Mouse (Mus musculus) urinary bladder, postnatal 36 days (tissue): ENCODE measurements around the gene A630089N07Rik.
"Not testable (repeated sequence)": the region's sequence is repeated elsewhere in the genome, so short reads cannot be mapped to it uniquely, and the experiment has no call there.

Experiments
- DNase-seq, 2 experiments: peaks; one replicate each; pipeline ENCODE4 v3.0.0; 2022; ENCODE audit warnings: low spot score in 2 of 2, mixed read lengths in 1 of 2

A630089N07Rik gene

DNA sequence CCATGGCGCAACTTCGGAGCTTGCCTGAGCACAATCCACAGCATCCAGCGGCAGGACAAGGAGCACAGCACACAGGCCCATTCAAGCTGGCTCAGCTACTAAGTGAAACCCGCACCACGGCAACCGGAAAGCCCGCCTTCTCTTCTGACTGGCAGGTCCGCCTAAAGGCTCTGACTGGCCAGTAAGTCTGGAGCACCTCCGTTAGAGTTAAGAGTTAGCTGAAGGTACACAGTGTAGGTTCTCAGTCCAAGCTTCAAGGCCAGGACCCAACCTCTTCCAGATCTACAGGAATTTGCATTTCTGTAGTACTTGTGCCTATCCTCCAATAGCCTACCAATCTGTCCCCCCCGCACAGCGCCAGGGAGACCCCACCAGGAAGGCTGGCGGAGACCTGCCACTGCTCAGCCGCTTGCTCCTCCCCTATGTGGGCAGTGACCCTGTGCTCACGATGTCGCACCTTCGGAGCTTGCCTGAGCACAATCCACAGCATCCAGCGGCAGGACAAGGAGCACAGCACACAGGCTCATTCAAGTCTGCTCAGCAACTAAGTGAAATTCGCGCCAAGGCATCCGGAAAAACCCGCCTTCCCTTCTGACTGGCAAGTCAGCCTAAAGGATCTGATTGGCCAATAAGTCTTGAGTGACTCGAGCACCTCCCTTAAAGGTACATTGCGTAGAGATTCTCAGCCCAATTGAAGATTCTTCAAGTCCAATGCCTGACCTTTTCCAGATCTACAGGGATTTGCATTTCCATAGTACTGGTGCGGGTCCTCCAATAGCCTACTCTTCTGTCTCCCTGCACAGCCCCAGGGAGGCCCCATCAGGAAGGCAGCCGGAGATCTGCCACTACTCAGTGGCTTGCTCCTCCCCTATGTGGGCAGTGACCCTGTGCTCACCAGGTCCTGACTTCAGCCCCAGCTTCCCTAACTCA is at the start of gene A630089N07Rik:
TSS of gene A630089N07Rik (minus strand) at position 562 of the 930 bp plus-strand sequence.
- peak; percentile 79 to 83 for DNase-seq

DNA sequence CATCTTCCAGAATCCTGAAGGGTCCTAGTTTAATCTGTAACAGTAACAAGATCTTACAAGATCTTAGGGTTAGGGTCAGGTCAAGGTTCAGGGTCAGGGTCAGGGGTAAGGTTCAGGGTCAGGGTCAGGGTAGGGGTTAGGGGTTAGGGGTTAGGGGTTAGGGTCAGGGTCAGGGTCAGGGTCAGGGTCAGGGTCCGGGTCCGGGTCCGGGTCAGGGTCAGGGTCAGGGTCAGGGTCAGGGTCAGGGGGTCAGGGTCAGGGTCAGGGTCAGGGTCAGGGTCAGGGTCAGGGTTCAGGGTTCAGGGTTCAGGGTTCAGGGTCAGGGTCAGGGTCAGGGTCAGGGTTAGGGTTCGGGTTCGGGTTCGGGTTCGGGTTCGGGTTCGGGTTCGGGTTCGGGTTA is 24.9 kb upstream of the A630089N07Rik start:
- no peak for DNase-seq

DNA sequence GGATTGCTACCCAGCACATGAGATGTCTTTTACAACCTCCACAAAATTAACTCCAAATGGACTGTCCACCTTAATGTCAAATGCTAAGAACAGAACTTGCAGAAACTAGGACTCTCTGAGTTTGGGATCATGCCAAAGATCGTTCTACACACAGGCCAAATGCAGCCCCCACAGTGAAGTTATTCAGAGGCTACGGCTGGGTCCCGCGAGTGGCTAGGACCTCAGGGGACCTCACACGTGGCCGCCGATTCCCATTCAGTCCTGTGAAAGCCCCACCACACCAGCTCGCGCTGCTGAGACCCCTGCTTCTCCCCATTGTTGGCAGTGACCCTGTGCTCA is 731 bp downstream of the A630089N07Rik start:
- DNase-seq = not testable (repeated sequence)

DNA sequence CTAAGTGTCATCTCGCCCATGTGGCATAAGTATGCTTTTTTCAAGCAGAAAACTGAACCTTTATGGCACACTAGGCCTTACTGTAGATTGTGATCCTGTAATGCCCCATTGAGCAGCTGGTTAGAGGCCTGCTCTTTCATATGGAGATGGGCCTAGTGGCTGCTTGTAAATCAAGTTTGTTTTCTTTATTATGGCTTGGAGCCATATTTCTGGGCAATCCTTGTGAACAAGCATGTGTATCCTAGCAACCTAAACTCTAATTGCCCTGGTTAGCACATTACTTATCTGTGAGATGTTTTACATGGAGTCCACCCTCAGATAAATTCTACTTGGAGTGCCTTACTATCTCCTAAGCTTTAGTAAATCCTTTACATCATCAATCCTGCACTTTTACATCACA is 1.1 kb downstream of the A630089N07Rik start:
- DNase-seq = not testable (repeated sequence)

DNA sequence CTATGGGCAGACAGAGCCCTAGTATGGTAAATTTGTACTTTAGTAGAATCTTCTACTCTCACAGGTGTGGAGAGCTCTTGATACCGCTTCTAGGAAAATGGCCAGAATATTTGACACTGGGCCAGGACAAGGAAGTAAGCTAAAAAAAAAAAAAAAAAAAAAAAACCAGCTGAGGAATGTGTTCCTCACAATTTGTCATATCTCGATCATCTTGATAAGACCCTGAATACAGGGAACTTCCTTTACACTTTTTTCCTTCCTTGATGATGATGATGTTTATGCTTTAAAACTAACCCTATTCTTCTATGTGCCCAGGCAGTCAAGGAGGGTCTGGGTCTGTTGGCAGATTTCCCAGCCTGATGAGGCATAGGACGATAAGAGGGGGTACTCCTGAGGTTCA is 2.9 kb downstream of the A630089N07Rik start:
- not testable (repeated sequence) for DNase-seq

DNA sequence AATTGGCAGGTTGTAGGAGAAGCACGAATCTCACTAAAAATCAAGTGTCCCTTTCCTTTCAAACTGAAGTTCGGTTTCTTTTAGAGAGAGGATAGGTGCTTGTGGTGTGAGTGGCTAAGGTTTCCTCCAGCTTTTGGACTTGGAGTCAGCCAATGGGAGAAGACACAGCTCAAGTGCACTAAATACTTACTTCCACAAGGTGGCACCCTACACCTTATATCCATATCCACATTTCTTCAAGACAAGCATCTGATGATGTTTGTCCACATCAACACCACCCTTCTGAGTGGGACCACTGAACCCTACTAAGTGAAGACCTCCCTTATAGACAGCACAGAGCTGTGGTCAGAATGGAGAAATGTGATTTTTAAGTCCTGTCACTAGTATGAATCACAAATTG is 40.6 kb downstream of the A630089N07Rik start:
- DNase-seq = no peak

DNA sequence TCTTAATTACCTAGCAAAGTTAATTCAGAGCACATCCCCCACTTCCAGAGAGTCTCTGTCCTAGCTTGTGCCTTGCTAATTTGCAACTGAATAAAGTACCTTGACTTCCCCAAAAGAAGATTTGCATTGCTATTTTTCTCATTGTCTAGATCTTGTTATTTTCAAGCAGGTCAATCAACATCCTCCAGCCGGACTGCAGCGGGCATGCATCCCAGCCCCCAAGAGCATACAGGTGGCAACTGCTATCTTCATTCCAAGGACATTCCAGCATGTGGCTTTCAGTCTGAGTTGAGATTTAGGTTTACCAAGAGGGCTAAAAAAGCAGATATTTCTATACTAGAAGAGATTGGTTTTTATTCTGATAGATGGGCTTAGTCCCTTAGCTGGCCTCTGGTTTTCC is 47.3 kb downstream of the A630089N07Rik start:
- DNase-seq = not testable (repeated sequence)

DNA sequence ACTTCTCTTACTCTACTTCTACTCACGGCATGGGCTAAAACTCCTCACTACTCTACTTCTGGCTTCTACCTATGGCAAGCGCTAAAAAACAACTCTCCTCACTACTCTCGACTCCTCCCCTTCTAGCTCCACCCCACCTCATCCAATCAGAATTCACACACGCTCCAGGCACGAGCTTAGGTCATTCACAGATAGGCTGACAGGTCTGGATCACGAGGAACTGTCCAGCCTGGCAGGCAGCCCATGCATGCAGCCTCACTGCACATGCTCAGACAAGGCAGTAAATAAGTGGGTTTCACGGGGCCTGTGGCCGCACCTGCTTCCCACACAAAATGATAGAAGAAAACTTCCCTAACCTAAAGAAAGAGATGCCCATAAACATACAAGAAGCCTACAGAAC is 56.1 kb downstream of the A630089N07Rik start:
- not testable (repeated sequence) for DNase-seq

DNA sequence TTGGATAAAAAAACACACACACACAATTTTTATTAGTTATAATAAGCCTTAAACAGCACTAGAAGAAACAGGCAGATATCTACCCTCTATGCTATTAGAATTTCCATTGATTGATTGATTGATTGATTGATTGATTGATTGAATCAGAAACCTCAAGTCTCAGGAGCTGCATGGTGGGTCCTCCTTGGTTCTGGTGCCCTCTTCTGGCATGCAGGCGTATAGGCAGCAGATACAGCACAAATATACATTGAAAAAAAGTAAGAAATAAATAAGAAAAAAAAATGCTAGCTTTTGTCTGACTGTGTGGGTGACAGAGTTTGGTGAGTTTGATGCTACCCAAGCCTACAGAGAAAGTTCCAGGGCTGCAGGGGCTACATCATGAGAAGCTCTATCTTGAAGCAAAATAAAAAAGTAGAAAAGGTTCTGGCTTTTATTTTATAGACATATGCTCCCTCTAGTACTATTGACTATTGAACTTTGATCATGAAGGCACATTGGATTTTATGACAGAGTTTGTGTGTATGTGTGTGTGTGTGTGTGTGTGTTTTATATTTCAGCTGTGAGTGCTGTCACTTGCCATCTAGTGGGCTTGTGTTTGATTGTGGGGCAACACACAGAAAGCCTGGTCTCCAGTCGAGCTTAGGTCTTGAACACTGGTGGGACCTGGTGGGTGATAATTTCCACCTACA is 59.4 kb downstream of the A630089N07Rik start:
- no peak for DNase-seq

DNA sequence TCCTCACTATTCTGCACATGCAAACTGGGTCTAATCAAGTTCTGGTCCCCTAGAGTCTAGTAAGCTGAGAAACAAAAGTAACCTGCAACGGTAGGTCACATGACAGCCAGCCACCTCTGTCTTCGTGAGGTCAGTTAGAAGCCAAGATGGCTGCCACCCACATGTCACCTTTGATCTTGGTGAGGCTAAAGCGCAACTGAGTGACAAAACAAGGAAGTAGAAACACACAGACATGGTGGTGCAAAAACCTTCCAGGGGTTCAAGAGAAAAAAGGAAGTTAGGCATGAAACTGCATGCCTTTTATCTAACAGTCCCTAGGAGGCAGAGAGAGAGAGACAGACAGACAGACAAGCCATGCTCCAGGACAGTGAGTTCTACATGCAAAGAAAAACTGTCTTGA is 60.2 kb downstream of the A630089N07Rik start:
- DNase-seq = no peak

DNA sequence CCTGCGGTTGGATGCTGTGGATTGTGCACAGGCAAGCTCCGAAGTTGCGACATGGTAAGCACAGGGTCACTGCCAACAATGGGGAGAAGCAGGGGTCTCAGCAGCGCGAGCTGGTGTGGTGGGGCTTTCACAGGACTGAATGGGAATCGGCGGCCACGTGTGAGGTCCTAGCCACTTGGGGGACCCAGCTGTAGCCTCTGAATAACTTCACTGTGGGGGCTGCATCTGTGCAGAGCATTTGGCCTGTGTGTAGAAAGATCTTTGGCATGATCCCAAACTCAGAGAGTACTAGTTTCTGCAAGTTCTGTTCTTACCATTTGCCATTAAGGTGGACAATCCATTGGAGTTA is 84.9 kb downstream of the A630089N07Rik start:
- not testable (repeated sequence) for DNase-seq

DNA sequence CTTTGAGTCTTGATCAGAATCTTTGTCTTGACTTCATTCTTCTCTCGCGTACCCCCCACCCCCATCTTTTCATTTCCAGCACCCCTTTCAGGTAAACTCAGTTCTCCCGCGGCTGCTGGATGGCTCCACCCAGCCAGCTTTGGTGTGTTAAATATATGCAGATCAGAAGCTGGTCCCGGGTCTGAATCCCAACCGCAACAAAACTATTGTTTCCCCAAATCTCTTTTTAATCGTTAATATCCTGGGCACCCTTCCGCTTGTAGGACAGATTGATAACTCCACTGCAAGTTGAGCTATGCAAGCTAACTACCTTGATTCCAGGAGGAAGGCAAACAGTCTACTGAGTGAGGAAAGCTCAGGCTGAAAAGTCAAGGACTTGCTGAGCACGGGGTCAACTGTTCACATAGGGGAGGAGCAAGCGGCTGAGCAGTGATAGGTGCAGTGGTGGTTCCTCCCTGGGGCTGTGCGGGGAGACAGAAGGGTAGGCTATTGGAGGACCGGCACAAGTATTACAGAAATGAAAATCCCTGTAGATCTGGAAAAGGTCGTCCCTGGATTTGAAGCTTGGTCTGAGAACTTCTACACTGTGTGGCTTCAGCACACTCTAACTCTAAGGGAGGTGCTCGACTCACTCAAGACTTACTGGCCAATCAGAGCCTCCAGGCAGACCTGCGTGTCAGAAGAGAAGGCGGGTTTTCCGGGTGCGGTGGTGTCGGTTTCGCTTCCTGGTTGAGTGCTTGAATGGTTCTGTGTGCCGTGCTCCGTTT is 85.5 kb downstream of the A630089N07Rik start, which contains the start of gene B230307C23Rik:
TSS of gene B230307C23Rik (plus strand) at position 700 of the 767 bp plus-strand sequence.
- DNase-seq = peak; percentile 80 to 88

DNA sequence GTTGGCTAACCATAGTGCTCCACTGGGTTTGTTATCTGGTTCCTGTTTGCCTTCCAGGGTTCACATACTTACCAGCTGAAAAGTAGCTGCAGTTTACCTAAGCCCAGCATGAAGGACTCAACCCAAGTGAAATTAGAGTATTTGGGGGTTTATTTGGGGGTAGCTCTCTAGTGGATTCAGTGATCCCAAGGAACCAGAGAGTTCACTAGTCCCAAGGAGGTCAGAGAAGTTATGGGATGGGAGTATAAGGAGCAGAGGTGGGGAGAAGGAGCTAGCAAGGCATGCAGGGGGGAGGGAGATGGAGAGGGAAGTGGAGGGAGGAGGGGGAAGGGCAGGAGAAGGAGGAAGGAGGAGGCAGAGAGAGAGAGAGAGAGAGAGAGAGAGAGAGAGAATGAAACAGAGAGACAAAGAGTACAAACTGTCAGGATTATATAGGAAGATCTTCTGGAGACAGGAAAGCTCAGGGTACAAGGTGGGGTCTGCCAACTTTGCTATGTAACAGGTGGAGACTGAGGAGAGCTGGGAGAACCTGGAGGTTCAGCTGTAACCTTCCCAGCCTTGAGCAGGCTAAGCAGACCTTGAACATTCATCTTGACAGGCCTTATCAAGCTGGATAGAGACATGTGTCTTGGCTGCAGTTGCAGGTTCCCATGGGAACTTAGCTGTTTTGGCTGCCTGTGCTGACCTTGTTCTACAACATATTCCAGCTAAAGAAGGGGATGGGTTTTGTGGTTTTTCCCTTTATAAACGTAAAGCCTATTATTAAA is 86.2 kb downstream of the A630089N07Rik start:
- peak; percentile 2 to 31 for DNase-seq

DNA sequence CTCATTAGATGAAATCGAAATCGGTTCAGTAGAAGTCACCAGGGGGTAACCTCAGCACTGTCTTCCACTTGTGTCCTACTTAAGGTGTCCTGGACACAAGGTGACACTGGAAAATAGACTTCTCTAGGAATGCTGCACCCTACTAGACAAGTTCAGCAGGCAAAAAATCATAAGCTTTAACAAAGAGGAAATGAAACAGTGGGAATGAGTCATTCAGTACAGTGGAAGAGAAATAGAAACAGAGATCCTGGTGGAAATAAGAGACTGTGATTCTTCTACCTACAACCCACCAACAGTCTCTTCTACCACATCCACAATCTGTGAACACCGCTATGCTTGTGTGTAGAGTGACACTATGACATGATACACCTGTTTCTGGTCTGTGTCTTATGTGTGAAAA is 89.8 kb downstream of the A630089N07Rik start:
- not testable (repeated sequence) for DNase-seq

DNA sequence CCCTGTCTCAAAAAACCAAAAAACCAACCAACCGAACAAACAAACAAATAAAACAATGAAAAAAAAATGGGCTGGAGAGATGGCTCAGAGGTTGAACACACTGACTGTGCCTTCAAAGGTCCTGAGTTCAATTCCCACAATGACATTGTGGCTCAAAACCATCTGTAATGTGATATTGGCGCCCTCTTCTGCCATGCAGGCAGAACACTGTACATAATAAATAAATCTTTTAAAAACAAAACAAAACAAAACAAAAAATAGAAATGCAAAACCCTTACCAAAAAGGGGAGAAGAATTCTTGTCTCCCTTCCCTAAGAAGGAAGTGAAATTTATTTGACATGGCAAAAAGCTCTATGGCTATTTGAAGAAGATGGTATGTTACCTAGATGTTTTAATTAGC is 90.7 kb downstream of the A630089N07Rik start:
- no peak for DNase-seq

DNA sequence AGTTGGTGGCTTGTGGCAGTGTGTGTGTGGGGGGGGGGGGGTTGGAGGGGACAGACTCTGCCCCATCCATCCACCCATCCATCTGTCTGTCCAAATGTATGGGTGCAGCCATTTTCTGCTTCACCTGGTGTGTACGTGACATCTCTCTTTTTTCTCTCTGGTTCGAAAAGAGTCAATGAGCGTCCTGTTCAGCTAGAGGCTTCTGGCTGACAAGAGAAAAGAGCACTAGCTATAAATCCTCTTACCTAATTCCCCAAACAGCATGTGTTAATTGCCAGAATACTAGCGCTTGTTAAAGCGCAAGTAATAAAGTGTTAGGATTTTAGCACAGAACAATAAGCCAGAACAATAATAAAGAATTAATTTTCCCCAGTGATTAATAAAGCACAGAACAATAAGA is 97.7 kb downstream of the A630089N07Rik start:
- no peak for DNase-seq

DNA sequence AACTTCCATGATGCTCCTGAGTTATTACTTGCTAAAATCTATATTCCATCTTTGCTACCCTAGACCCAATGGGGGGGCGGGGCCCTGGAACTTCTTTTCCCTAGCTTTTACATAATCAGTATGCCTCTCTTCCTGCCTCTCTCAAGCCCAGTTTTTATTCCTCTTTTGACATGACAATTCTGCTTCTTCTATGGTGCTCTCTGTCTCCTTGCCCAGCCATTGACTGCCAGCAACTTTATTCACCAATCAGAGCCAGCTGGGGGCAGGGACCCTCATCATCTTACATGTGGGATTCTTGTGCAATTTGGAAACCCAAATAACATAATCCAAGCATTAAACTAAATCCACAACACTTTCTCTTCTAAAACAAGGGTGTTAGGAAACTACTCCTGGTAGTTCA is 100.9 kb downstream of the A630089N07Rik start:
- DNase-seq = no peak

DNA sequence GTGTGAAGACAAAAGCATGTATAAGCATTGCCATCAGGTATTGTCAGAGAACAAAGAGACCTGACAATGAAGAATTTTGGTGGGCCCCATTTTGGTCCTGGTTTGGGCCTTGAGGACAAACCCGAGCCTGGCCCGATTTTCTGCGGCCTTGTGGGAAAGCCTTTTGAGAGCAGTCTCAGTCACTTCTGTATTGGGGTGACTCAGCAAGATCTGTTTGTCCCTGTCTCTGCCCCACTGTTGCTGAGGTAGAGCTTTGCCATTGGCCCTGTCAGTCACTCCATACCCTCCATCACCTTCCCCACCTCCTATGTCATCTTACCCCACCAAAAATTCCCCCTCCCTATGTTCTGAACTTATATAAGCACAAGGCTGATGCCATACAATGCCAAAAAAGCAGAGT is 104.5 kb downstream of the A630089N07Rik start:
- DNase-seq = no peak

DNA sequence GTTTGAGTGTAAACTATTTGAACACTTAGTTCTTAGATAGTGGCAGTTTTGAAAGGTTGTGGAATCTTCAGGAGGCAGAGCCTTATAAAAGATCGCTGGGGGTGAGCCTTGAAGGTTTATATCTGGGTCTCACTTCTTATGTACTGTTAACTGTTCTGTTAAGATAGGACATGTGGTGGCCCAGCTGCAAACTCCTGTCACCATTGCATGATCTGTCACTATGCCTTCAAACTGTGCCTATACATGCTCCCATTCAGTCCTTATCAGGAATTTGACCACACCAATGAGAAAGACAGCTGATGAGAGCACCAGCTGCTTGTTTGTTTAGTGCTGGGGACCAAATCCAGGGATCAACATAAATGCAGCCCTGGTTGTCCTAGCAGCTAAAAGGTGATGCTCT is 105.0 kb downstream of the A630089N07Rik start:
- DNase-seq = no peak

DNA sequence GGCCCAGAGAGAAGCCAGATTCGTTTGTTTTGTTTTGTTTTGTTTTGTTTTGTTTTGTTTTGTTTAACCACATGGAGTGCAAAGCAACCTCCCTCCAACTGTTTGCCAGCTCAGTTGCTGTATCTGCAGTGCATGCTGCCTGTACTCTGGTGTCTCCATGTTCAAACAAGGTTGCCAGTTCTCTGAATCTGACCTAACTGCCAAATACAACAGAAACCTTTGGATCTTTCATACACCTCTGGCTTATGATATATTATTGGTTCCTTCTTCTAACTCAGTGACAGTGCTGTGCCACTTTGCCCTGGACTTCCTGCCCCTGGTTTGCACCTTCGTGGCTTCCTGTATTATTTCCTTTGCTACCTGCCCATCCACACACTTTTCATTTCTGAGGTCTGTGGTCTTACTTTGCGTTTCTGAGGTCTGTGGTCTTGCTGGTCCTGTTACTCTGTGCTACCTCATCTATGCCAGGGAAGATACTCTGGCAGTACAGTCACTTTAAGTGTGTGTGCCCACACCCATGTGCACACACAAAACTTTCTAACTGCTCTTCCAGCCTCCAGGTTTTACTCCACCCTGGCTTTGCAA is 118.2 kb downstream of the A630089N07Rik start:
- no peak for DNase-seq
